Mouse (Mus musculus) midbrain, embryonic 12.5 days (tissue): ENCODE data around the gene Tubg2. TPM values are rescaled to one million over a fixed set of nuclear protein-coding genes. Genes with fewer than 3 reads are reported as not detected.
"Not testable (repeated sequence)": the region's sequence is repeated elsewhere in the genome, so short reads cannot be mapped to it uniquely, and the experiment has no call there.

Experiments
- ATAC-seq: fragments of 200-750 bp; cut with Nextera tagmentation; 2 replicates; pipeline ENCODE4 v1.8.0; 2017; ENCODE audit warnings: low read depth, moderate TSS enrichment, moderate library complexity; ENCODE audit not compliant: low FRiP score
- H3K27ac ChIP-seq: fragments of 300-500 bp; sonication (generic); replicated peaks from 2 replicates; pipeline ENCODE4 v1.5.1; 2016; ENCODE audit warnings: mild to moderate bottlenecking
- H3K27me3 ChIP-seq: fragments of 300-500 bp; sonication (generic); 2 replicates; pipeline ENCODE4 v1.6.1; 2016; ENCODE audit warnings: mild to moderate bottlenecking
- H3K36me3 ChIP-seq: fragments of 300-500 bp; sonication (generic); 2 replicates; pipeline ENCODE4 v1.6.1; 2016
- H3K4me1 ChIP-seq: fragments of 300-500 bp; sonication (generic); 2 replicates; pipeline ENCODE4 v1.6.1; 2016
- H3K4me2 ChIP-seq: fragments of 300-500 bp; sonication (generic); replicated peaks from 2 replicates; pipeline ENCODE4 v1.6.1; 2016; ENCODE audit warnings: mild to moderate bottlenecking, moderate library complexity
- H3K4me3 ChIP-seq: fragments of 300-500 bp; sonication (generic); 2 replicates; pipeline ENCODE4 v1.5.1; 2016; ENCODE audit warnings: mild to moderate bottlenecking
- H3K9ac ChIP-seq: fragments of 300-500 bp; sonication (generic); replicated peaks from 2 replicates; pipeline ENCODE4 v1.6.1; 2016; ENCODE audit warnings: mild to moderate bottlenecking, moderate library complexity
- H3K9me3 ChIP-seq: fragments of 300-500 bp; sonication (generic); 2 replicates; pipeline ENCODE4 v1.6.1; 2016; ENCODE audit warnings: mild to moderate bottlenecking
- WGBS: fragments of 180-500 bp; shearing (Covaris S2); methylation state at CpG from one replicate; pipeline ENCODE4 v1.1.7; 2016; 5-methylcytosine and 5-hydroxymethylcytosine counted together
- polyA plus RNA-seq: library from polyadenylated mRNA; unstranded; fragments of >200 nt; fragmentation: Nextera tagmentation; extraction: Ambion mirVana; gene quantifications from 2 replicates; pipeline ENCODE4 v1.2.1, GENCODE M21; 2016

Gene Tubg2
- polyA plus RNA-seq: 9.0 and 10.3 TPM in 2 replicates

DNA sequence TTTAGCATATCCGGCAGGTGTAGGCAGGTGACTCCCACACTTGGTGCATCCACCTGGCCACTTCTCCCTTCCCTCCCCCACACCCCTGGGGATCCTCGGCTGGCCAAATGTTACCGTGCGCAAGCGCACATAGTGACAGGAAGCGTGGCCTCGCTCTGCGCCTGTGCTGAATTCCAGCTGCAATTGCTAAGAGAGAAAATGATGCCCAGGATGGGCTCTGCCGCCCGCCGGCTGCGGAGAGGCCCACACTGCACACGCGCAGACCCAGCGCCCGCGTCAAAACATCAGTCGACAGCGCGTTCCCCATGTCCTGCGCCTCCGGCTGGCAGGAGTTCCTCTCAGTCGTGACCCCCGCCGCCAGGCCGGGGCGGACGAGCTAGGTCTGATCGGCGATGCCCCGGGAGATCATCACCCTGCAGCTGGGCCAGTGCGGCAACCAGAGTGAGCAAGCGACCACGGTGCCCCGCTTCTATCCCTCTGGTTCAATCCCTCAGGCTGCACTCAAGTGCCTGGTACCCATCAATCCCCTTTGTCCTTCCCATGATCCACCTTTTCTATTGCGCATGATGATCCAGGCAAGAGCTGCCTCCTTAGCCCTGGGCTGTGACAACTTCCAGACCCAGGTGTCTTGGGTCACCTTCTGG lies at the start of gene Tubg2:
TSS of gene Tubg2 (plus strand) at position 180 of the 644 bp plus-strand sequence.
- Histone ChIP-seq H3K27me3 (peaks cover 37% of the 10 kb centered on the region), H3K9me3 (no peaks in the 10 kb centered on the region), H3K4me1 (peaks cover 12% of the 10 kb centered on the region), H3K9ac (peak within 1 kb of the TSS; percentile 64), H3K36me3 (no peaks in the 10 kb centered on the region), H3K4me2 (peak within 1 kb of the TSS; percentile 65), H3K27ac (peak within 1 kb of the TSS; percentile 83), H3K4me3 (peak within 1 kb of the TSS; percentile 43)
- ATAC-seq: peak; percentile 41; the same call in 1 of the 2 replicates
- WGBS: 2% methylated on average over 36 of the region's 36 CpGs

DNA sequence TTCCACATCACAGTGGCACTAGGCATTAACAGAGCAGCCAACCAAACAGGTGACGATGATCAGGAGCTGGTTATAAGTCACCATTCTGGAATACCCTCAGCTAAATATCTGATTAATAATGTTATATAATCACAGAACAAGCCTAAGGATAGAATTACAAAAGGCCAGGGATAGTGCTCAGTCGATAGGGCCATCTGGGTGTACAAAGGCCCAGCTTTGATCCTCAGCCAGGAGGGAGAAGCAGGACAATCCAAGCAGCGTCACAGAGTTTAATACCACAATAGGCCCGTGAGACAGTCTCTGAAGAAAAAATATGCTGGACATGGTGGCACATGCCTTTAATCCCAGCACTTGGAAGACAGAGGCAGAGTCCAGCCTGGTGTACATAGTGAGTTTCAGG lies 46.4 kb upstream of the Tubg2 start:
- Histone ChIP-seq H3K27ac (no peak overlapping the region), H3K4me1 (no peaks in the 10 kb centered on the region), H3K27me3 (no peaks in the 10 kb centered on the region), H3K9me3 (no peaks in the 10 kb centered on the region), H3K4me2 (no peak overlapping the region), H3K9ac (no peak overlapping the region), H3K36me3 (peaks cover 8% of the 10 kb centered on the region; the same call in 1 of the 2 replicates), H3K4me3 (no peak overlapping the region)
- 62% methylated on average over 4 of the region's 4 CpGs for WGBS
- ATAC-seq: no peak

DNA sequence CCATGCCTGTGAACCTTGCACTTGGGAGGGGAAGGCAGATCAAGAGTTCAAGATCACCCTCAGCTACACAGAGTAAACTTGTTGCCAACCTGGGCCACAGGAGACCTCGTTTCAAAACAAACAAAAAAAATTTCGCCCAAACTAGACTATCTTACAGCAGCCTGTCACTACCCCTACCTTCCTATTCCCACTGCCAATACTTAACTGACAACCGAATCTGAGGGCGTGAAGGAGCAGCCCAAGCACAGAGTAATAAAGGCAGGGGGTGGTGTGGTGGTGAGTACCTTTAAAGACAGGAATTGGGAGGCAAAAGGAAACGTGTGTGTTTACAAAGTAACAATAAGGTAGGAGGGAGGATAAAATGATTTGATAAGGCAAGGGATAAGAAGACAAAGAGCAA lies 45.0 kb upstream of the Tubg2 start:
- no peak overlapping the region for H3K9ac ChIP-seq
- no peaks in the 10 kb centered on the region for H3K27me3 ChIP-seq
- 69% methylated on average over 5 of the region's 5 CpGs for WGBS
- peaks cover 3% of the 10 kb centered on the region; the same call in 1 of the 2 replicates for H3K36me3 ChIP-seq
- no peak overlapping the region for H3K4me2 ChIP-seq
- no peak for ATAC-seq
- H3K4me3 ChIP-seq: no peak overlapping the region
- no peak overlapping the region for H3K27ac ChIP-seq
- H3K9me3 ChIP-seq: no peaks in the 10 kb centered on the region
- H3K4me1 ChIP-seq: peaks cover 10% of the 10 kb centered on the region

DNA sequence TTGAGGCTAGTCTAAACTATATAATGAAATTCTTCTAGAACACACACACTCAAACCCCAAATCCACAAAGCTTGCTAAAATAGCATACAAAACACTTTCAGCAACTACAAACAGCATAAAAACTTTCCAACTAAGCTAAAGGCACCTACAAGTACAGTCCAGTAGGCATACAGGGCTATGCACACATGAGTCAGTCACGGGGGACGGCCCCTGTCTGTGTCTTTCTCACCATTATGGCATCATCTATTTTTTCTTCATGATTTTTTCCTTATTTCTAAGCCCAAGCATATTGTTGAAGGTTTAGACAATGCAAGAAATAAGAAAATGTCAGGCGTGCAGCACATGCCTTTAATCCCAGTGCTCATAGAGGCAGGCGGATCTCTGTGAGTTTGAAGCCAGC lies 44.5 kb upstream of the Tubg2 start:
- no peak overlapping the region for H3K9ac ChIP-seq
- H3K4me1 ChIP-seq: peaks cover 14% of the 10 kb centered on the region
- H3K27ac ChIP-seq: no peak overlapping the region
- no peak for ATAC-seq
- H3K27me3 ChIP-seq: no peaks in the 10 kb centered on the region
- no peak overlapping the region for H3K4me2 ChIP-seq
- H3K9me3 ChIP-seq: no peaks in the 10 kb centered on the region
- WGBS: 93% methylated on average over 4 of the region's 4 CpGs
- 0 out of 2 replicates have a peak, but pooled peaks cover 3% of the 10 kb centered on the region for H3K36me3 ChIP-seq
- no peak overlapping the region for H3K4me3 ChIP-seq

DNA sequence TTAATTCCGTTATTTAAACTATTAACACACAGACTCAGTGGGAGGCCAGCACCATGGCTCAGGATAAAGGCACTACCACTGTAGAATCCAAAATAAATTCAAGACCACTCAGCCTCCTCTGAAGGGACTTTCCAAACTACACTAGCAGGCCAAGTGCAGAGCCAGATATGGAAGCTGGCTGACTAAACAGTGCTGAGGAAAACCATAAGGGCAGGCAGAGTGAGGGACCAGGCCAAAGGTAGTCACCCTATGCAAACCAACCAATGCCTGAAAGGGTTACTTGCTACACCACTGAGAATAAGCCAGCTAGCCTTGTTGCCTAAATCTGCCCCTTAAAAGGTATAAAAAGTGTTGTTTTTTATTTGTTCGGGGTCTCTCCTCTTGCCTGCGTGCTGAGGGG lies 43.5 kb upstream of the Tubg2 start:
- Histone ChIP-seq H3K9me3 (no peaks in the 10 kb centered on the region), H3K4me3 (no peak overlapping the region), H3K36me3 (peaks cover 3% of the 10 kb centered on the region; the same call in 1 of the 2 replicates), H3K4me1 (peaks cover 16% of the 10 kb centered on the region), H3K4me2 (no peak overlapping the region), H3K27me3 (no peaks in the 10 kb centered on the region), H3K27ac (no peak overlapping the region), H3K9ac (no peak overlapping the region)
- WGBS: 89% methylated on average over 3 of the region's 3 CpGs
- no peak for ATAC-seq

DNA sequence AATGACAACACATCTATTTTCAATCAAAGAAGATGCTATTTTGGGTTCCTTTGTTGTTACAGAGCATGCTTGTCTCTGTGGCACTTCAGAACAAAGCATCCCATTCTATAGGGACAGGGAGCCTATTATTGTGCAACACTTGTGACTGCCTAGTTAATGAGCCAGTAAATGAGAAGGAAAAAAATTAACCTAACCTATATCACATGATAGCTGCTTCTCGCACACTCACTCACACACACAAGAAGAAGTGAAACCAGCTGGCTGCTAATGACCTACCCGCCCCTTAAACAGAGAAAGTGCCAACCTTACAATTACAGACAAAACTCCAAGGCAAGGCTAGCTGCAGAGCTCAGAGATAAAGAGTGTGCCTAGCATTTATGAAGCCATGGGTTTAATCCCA lies 40.1 kb upstream of the Tubg2 start:
- no peak overlapping the region for H3K4me2 ChIP-seq
- no peak overlapping the region for H3K4me3 ChIP-seq
- no peaks in the 10 kb centered on the region for H3K27me3 ChIP-seq
- no peak overlapping the region for H3K9ac ChIP-seq
- H3K9me3 ChIP-seq: no peaks in the 10 kb centered on the region
- no peak for ATAC-seq
- peaks cover 37% of the 10 kb centered on the region for H3K4me1 ChIP-seq
- H3K36me3 ChIP-seq: peaks cover 3% of the 10 kb centered on the region; the same call in 1 of the 2 replicates
- H3K27ac ChIP-seq: 0 out of 2 replicates have a peak overlapping the region, but pooled peaks have one; percentile 39
- WGBS: 71% methylated on average over 2 of the region's 2 CpGs

DNA sequence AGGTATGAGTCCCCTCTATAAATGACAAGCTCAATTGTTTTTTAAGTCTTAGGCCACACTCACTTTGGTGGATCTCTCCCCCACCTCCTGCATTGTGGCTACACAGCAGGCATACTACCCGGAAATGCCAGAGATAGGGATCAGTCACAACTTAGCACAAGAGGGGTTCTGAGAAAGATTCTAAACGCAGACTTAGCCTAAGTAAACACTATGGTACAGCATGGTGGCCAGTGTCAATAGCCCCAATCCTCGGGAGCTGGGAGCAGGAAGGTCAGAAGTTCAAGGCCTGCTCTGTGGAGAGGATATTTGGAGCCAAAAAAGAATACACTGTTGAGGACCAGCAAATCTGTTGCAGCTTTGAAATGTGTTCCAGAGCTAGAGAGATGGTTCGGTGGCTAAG lies 37.6 kb upstream of the Tubg2 start:
- WGBS: 49% methylated on average over 4 of the region's 4 CpGs
- Histone ChIP-seq H3K27ac (no peak overlapping the region), H3K4me1 (peaks cover 44% of the 10 kb centered on the region), H3K9me3 (no peaks in the 10 kb centered on the region), H3K4me3 (peak overlapping the region; percentile 91), H3K36me3 (peaks cover 11% of the 10 kb centered on the region), H3K9ac (peak overlapping the region; percentile 95; the same call in 1 of the 2 replicates), H3K27me3 (no peaks in the 10 kb centered on the region), H3K4me2 (peak overlapping the region; percentile 97)
- no peak for ATAC-seq

DNA sequence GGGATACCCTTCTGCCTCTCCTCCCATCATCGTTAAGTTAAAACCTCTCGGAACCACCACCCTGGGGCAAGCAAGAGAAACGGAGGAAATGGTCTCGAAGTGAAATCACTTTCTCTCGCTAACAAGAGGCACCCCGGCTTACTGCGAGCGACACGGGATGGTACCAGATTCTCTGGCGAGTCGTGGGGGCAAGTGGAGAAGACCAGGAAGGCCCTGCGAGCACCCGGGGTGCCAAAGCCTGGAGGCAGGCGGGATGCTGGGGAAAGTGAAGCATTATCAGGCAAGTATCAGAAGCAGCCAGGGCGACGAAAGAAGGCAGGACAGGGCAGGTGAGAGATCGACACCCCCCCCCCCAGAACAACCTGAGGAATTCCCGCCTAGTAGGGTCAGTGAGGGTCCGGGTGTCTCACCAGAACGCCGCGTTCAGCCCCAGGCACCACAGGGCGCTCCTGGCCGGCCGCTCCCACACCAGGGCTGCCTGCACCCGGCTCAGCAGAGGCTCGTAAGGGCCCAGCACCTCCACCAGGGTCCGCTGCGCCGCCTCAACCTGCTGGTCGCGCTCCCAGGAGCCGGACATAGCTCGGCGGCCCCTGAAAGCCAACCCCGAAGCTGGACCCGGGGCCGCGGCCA lies 36.5 kb upstream of the Tubg2 start:
- peak; percentile 83 for ATAC-seq
- Histone ChIP-seq H3K9me3 (no peaks in the 10 kb centered on the region), H3K4me3 (peak overlapping the region; percentile 91), H3K36me3 (peaks cover 21% of the 10 kb centered on the region), H3K4me1 (peaks cover 44% of the 10 kb centered on the region), H3K27me3 (no peaks in the 10 kb centered on the region), H3K27ac (peak overlapping the region; percentile 84), H3K9ac (peak overlapping the region; percentile 95), H3K4me2 (peak overlapping the region; percentile 97)
- WGBS: under 1% methylated on average over 39 of the region's 39 CpGs

DNA sequence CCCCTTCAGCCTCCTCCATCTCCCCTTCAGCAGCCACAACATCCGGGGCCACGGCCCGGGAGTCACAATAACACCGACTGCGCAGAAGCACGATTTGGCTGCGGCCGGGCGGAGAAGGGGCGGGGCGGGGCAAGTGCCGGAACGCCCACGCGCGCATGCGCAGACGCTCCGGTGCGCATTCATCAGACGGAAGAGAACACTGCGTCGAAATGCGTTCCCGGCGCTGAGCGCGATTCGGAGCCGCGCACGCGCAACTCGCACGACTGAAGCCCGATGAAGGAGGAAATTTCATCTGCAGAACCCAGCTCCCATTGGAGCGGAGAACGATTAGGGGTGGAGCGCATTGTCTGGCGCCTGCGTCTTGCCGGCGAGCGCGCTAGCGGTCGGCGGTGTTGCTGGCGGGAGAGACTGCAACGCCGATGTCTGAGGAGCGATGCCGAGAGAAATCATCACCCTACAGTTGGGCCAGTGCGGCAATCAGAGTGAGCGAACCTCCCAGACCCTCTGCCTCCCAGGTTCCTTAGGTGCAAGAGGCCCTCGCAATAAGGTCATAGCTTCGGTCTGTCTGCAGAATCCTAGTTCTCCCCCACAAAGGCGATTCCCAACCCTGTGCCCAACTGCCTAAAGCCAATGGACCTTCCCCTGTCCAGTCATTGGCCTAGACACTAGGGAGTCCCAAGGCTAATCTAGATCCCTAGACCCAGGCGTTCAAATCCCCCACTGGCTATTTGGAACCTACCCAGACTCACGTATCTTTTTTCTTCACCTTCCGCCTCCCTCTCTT lies 35.8 kb upstream of the Tubg2 start, which contains the start of the genes Retreg3 and Tubg1:
TSS of gene Retreg3 (minus strand) at position 133 of the 784 bp plus-strand sequence.
TSS of gene Tubg1 (plus strand) at position 178 of the 784 bp plus-strand sequence.
- Histone ChIP-seq H3K27me3 (no peaks in the 10 kb centered on the region), H3K9ac (peak within 1 kb of the TSS; percentile 95), H3K4me1 (peaks cover 42% of the 10 kb centered on the region), H3K9me3 (no peaks in the 10 kb centered on the region), H3K27ac (peak within 1 kb of the TSS; percentile 92), H3K4me2 (peak within 1 kb of the TSS; percentile 97), H3K36me3 (peaks cover 26% of the 10 kb centered on the region), H3K4me3 (peak within 1 kb of the TSS; percentile 91)
- peak; percentile 95 for ATAC-seq
- WGBS: 0% methylated on average over 61 of the region's 61 CpGs

DNA sequence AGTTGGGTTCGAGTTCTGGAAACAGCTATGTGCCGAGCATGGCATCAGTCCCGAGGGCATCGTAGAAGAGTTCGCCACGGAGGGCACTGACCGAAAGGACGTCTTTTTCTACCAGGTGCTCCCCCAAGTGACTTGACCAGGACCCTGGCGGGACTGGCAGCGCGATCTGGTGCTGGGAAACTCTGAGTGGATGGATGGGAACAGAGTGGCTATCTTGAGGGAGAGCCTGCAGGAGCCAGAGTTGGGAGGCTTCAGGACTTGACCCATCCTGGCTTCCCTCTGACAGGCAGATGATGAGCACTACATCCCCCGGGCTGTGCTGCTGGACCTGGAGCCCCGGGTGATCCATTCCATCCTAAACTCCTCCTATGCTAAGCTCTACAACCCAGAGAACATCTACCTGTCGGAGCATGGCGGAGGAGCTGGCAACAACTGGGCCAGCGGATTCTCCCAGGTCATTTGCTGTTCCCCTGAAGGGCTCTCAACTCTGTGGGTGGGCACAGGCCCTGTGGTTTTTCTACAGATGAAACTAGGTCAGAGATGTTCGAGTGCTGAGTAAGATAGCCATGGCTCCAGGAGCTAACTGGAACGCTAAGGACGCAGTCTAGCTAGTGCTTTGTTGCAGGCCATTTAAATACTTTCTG lies 35.0 kb upstream of the Tubg2 start:
- Histone ChIP-seq H3K4me3 (peak overlapping the region; percentile 91), H3K9ac (peak overlapping the region; percentile 87), H3K27ac (peak overlapping the region; percentile 92), H3K4me2 (peak overlapping the region; percentile 97), H3K4me1 (peaks cover 35% of the 10 kb centered on the region), H3K9me3 (no peaks in the 10 kb centered on the region), H3K36me3 (peaks cover 33% of the 10 kb centered on the region), H3K27me3 (no peaks in the 10 kb centered on the region)
- 25% methylated on average over 19 of the region's 19 CpGs for WGBS
- ATAC-seq: no peak

DNA sequence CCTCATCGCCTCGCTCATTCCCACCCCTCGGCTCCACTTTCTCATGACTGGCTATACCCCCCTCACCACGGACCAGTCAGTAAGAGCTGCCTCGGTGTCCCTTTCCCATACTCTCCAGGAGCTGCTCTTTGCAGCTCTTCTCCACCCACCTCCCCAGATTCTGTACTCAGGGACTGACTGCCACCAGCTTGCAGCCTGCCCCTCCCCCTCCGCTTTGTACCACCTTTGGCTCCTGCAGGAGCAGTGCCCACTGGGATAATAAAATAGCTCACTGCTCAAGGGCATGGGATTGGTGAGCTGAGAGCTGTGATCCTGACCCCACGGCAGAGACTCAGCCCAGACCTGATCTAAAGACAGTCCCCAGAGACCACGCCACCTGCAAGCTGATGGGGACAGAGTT lies 31.2 kb upstream of the Tubg2 start:
- H3K27ac ChIP-seq, ATAC-seq, H3K27me3 ChIP-seq, H3K9me3 ChIP-seq, H3K4me3 ChIP-seq, H3K9ac ChIP-seq, H3K4me2 ChIP-seq: not testable (repeated sequence)
- Histone ChIP-seq H3K4me1 (peaks cover 10% of the 10 kb centered on the region), H3K36me3 (peaks cover 51% of the 10 kb centered on the region)
- WGBS: 94% methylated on average over 8 of the region's 8 CpGs
